Mouse (Mus musculus) heart, postnatal 4 days (tissue): Measurements from ENCODE around the gene Gpt2. TPM values are rescaled to one million over a fixed set of nuclear protein-coding genes. Genes with fewer than 3 reads are reported as not detected.

Experiments used
- DNase-seq: peaks from one replicate; pipeline ENCODE4 v3.0.0; 2021
- total RNA-seq, 2 experiments: library from RNA; stranded (reverse); gene quantifications; 2 replicates each; pipeline ENCODE4 v1.2.3; 2021

Gene Gpt2
- 1 to 10 TPM; 8.5 to 9.2 TPM for total RNA-seq

DNA sequence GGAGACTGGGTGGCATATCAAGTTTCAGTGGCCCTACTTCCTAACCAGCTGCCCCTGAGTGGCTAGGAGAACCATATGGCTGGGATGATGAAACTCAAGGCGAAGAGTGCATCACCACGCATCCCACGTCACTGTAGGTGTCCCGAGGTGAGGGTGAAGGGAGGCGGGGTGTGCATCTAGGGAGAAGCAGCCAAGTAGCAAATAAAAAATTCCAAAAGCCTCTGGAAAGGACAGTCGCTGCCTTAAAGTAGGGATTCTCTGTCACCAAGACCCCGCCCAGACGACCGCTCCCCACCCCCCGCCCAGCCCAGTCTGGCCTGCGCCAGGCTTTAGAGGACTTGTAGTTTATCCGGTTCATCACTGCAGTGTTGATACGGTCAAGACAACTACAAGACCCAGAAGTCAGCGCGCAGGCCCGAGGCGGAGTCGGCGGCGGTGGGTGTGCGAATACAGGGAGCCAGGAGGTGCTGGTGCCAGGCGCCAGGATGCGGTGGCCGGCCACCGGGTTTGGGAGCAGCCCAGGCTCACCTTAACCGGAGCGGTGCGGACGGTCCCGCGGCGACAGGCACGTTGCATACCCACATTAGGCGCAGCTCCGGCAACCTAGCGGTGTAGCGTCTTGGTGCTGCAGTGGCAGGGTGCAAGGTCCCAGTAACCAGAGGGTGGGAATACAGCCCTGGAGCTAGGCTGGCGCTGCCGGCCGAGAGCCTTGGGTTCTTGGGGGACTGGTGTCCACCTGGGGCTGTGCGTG lies at the start of gene Gpt2:
Gene Gpt2 (plus strand): TSS at position 452 of the 751 bp plus-strand sequence.
- peak; percentile 92 for DNase-seq

DNA sequence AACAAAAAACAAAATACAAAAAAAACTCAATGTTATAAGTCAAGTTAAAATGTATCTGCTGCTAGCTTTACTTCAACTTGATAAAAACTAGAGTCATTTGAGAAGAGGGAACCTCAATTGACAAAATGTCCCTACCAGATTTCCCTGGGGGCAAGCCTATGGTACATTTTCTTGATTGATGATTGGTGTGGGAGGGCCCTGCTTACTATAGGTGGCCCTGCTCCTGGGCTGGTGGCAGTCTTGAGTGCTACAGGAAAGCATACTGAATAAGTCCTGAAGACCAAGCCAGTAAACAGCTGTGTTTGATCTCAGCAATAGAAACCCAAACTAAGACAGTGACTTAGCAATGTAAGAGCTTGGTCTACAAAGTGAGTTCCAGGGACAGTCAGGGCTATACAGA lies 48.3 kb upstream of the Gpt2 start:
- DNase-seq = no peak

- no peak for DNase-seq
Measured at GRCm38 (mm10) chr8:85445936-85446685, 46.3 kb upstream of the Gpt2 start.

DNA sequence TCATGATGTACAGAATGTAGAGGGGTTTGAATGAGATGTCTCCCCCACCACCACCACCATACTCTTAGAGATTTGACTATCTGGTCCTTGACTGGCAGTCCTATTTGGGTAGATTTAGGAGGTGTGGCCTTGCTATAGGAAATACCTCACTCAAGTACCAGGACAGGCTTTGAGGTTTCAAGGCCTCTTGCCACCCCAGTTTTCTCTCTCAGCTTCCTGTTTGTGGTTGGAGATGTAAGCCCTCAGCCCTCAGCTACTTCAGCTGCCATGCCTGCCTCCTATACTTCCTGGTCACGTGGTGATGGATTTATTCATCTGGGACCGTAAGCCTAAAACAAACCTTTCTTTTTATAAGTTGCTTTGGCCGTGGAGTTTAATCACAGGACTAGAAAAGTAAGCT lies 42.0 kb upstream of the Gpt2 start:
- no peak for DNase-seq

GRCm38 (mm10) chr8:85452328-85452727 lies 40.0 kb upstream of the Gpt2 start:
- DNase-seq = peak; percentile 26

- DNase-seq = no peak
Measured at GRCm38 (mm10) chr8:85453256-85453655, 39.1 kb upstream of the Gpt2 start.

GRCm38 (mm10) chr8:85454750-85455149 lies 37.6 kb upstream of the Gpt2 start:
- DNase-seq = no peak

- DNase-seq = peak; percentile 76
Measured at GRCm38 (mm10) chr8:85456536-85456935, 35.8 kb upstream of the Gpt2 start.

DNA sequence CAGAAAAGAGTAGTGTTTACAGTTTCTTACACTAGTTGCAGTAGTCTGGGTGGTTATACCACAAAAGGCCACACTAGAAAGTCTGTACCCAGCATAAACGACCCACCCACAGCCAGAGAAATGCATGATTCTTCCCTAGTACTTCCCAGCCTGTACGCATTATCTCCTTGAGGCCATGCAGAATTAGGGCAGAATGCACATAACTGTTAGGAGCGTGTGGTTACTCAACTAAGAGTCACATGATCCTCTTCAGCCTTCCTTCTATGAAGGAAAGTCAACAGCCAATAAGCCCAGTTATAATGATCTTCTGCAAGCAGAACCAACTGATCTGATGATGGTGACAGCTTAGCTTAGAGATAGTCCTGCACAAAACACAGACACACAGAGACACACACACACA lies 32.8 kb upstream of the Gpt2 start:
- DNase-seq = no peak

DNA sequence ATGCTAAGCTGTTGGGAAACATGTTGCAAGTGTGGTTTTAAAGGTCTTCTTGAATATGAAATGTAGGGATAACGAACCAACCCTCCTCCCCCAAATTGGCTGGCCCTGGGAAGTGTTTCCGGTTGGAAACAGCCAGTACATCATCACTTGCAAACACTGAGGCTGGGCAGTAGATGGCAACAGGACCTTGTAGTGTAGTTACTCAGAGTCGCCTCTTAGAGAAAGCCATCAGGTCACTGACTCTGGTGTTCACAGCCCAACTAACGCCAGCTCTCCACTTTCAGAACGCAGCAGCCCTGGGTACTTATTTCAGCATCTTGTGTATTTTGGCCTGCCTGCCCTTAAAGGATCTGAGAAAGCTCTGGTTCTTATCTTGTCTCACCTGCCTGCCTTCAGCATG lies 31.6 kb upstream of the Gpt2 start:
- peak; percentile 28 for DNase-seq

GRCm38 (mm10) chr8:85461377-85461776 lies 31.0 kb upstream of the Gpt2 start:
- DNase-seq = peak; percentile 24

GRCm38 (mm10) chr8:85462441-85462840 lies 29.9 kb upstream of the Gpt2 start:
- peak; percentile 16 for DNase-seq

GRCm38 (mm10) chr8:85464316-85464715 lies 28.1 kb upstream of the Gpt2 start:
- no peak for DNase-seq

DNA sequence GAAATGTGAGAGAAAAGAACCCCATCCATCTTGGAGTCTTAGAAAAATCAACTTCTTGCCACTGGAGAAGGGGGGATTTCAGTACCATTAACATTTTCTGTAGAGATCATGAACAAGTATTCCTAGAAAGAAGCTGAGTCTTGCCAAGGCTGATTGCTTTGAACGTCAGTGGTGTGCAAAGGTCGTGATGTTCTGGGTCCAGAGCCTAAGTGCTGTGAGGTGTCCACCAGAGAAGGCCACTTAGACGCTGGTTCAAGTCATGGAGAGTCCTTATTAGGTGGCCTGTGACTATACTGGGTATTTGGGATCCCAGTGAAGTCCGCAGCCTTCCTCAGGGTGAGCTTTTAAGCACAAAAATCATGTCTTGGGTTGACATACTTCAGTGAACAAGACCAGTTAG lies 26.3 kb upstream of the Gpt2 start:
- DNase-seq = no peak

- no peak for DNase-seq
Measured at GRCm38 (mm10) chr8:85470753-85471152, 21.6 kb upstream of the Gpt2 start.

DNA sequence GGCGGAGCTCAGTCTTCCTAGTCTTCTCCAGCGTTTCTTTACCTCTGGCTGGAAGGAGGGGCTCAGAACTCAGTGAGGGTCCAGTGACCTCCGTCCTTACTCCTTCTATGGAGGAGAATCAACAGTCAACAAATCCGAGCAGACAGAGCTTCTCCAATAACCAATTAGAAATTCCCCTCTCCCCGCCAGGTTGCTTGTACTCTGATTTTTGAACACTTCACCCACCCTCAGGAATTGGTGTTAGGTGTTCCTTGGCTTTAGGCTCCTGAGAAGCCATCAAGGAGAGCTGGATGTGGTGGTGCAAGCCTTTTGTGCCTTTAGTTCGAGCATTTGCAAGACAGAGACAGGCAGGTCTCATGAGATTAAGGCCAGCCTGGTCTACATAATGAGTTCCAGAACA lies 19.6 kb upstream of the Gpt2 start:
- DNase-seq = no peak

GRCm38 (mm10) chr8:85473246-85473645 lies 19.1 kb upstream of the Gpt2 start:
- DNase-seq = no peak

- DNase-seq = no peak
Measured at GRCm38 (mm10) chr8:85474924-85475323, 17.5 kb upstream of the Gpt2 start.

DNA sequence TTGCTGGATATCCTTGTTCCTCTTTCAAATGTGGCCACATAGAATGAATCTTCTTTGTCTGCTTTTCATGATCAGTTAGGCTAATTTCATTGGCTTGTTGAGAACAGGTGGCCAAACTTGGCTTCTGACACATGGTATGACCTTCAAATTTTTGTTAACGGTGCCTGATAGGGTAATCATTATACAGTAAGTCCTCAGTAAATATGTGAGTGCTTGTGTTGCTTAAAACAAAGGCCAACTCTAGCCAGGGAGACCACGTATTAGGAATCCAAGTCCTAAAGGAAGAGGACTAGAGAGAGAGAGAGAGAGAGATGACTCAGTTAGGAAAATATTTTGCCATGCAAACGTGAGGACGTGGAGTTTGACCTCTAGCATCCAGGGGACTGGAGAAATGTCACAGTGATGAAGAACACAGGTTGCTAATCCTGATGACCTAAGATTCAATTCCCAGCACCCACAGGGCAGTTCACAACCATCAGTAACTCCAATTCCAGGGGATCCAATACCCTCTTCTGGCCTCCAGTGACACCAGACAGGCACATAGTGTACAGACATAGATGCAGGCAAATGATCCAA lies 15.3 kb upstream of the Gpt2 start:
- no peak for DNase-seq

DNA sequence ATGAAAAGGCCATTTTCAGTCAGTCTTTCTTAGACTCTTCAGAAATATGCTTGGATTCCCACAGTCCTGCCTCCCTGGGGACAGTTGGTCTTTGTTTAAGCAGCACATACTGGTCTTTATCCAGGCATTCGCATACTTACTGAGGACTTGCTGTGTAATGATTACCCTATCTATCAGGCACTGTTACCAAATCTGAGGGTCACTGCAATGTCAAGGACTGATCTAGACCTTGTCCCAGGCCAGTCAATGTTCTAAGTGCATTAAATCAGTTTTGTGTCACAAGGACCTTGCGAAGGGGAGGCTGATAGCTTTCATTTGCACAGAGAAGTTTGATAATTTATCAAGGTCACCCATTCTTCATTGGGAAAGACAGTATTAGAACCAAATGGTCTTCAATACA lies 14.0 kb upstream of the Gpt2 start:
- no peak for DNase-seq

DNA sequence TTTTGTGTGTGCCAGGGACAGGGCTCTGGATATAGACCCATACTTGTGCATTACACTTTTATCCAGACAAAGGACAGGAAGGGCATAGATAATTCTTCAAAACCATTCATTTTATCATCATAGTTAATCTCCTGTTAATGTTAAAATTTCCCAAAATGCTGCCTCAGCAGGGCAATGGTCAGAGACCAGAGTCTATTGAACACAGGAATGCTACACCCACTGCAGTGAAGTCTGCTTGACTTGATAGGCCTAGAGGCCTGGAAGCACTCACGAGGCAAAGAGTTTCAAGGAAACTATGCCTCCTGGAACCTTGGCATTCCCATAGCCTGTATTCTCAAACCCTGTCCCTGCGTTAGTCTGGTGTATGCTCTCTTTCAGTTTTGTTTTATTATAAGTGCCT lies 12.7 kb upstream of the Gpt2 start:
- no peak for DNase-seq

- peak; percentile 40 for DNase-seq
Measured at GRCm38 (mm10) chr8:85481900-85482299, 10.5 kb upstream of the Gpt2 start.

GRCm38 (mm10) chr8:85482427-85482826 lies 9.9 kb upstream of the Gpt2 start:
- DNase-seq = no peak
